15 mouse cellular contexts compared by ENCODE assay signal in genomic region chr14:45167366-45167765, GRCm38 (mm10). TPM values are rescaled to one million over a fixed set of nuclear protein-coding genes. Genes with fewer than 3 reads are reported as not detected.
DNase-seq lines count a peak whose midpoint lies in the region; ATAC-seq and TF ChIP-seq lines count a peak whose summit lies in the region.
"Had no signal": no experiment of that assay in that cellular context is flagged by ENCODE, and none has a peak within 500 bp of the region (broad histone marks: within the 10 kb centered on the region; RNA-seq: fewer than 3 reads in every experiment).

No protein-coding gene starts in this region.

- no peak overlapping the region for H3K9ac ChIP-seq in embryonic facial prominence, embryonic 11.5 days (replicated peaks; ENCODE audit: low read length)
- no peak overlapping the region for H3K9ac ChIP-seq in ES-E14 (ENCODE audit: insufficient read depth, low read depth, low read length, poor library complexity, severe bottlenecking)
- H3K9ac ChIP-seq: heart, embryonic 15.5 days; limb, embryonic 13.5 days; neural tube, embryonic 13.5 days had no signal

- no peaks in the 10 kb centered on the region for H3K4me1 ChIP-seq in embryonic facial prominence, embryonic 11.5 days (ENCODE audit: control insufficient read depth, insufficient read depth, low read length)
- H3K4me1 ChIP-seq in embryonic facial prominence, embryonic 10.5 days: no peaks in the 10 kb centered on the region
- no peaks in the 10 kb centered on the region for H3K4me1 ChIP-seq in lung, adult 2 months (ENCODE audit: control insufficient read depth, insufficient read depth, low read length)
- no peaks in the 10 kb centered on the region for H3K4me1 ChIP-seq in ES-E14 (ENCODE audit: control insufficient read depth in 2 of 2, insufficient read depth in 2 of 2, low read length in 2 of 2, poor library complexity in 1 of 2)
- H3K4me1 ChIP-seq: heart, embryonic 15.5 days; limb, embryonic 13.5 days had no signal

- TF ChIP-seq CTCF in lung, adult 2 months (IDR thresholded peaks at IDR 0.05; ENCODE audit: insufficient read depth, low read length): peak; percentile 27; the same call in 1 of the 2 replicates

- no peak overlapping the region for H3K4me2 ChIP-seq in embryonic facial prominence, embryonic 11.5 days (ENCODE audit: low read depth, low read length)
- H3K4me2 ChIP-seq: heart, embryonic 15.5 days; limb, embryonic 13.5 days; neural tube, embryonic 13.5 days had no signal

- H3K36me3 ChIP-seq in embryonic facial prominence, embryonic 11.5 days (replicated peaks; ENCODE audit: control insufficient read depth, insufficient read depth, low read depth, low read length): no peaks in the 10 kb centered on the region
- H3K36me3 ChIP-seq in embryonic facial prominence, embryonic 10.5 days (replicated peaks): 0 out of 2 replicates have a peak, but pooled peaks cover 3% of the 10 kb centered on the region
- H3K36me3 ChIP-seq in ES-E14 (ENCODE audit: control insufficient read depth, insufficient read depth, low read length, poor library complexity, severe bottlenecking): no peaks in the 10 kb centered on the region
- H3K36me3 ChIP-seq: heart, embryonic 15.5 days had no signal

- ATAC-seq in embryonic facial prominence, embryonic 11.5 days (replicated peaks; ENCODE audit: insufficient number of reproducible peaks, low FRiP score, low TSS enrichment, low read depth): no peak

- no peak overlapping the region for H3K4me3 ChIP-seq in embryonic facial prominence, embryonic 11.5 days (ENCODE audit: low read depth, low read length)
- H3K4me3 ChIP-seq in embryonic facial prominence, embryonic 10.5 days: no peak overlapping the region
- no peak overlapping the region for H3K4me3 ChIP-seq in lung, adult 2 months (replicated peaks; ENCODE audit: extremely low read depth, low read depth, low read length)
- H3K4me3 ChIP-seq in ES-E14 (ENCODE audit: insufficient read depth in 1 of 2, low read depth in 1 of 2, low read length in 2 of 2, poor library complexity in 1 of 2, severe bottlenecking in 1 of 2): no peak overlapping the region
- H3K4me3 ChIP-seq: heart, embryonic 15.5 days; limb, embryonic 13.5 days; neural tube, embryonic 13.5 days had no signal

- no peak overlapping the region for H3K27ac ChIP-seq in embryonic facial prominence, embryonic 11.5 days (replicated peaks; ENCODE audit: low read depth, low read length)
- H3K27ac ChIP-seq in embryonic facial prominence, embryonic 10.5 days (replicated peaks): no peak overlapping the region
- no peak overlapping the region for H3K27ac ChIP-seq in ES-E14 (ENCODE audit: insufficient read depth, low read depth, low read length, poor library complexity, severe bottlenecking)
- H3K27ac ChIP-seq: heart, embryonic 15.5 days; limb, embryonic 13.5 days; neural tube, embryonic 13.5 days had no signal

- in situ Hi-C loops in ES-E14 (cut with MboI; ENCODE audit: low sequenced_read_pairs in 2 of 2, unreplicated experiment in 2 of 2): no loop called here

- 80% methylated on average over 8 of the region's 8 CpGs for WGBS in embryonic facial prominence, embryonic 11.5 days
- WGBS in embryonic facial prominence, embryonic 10.5 days: 86% methylated on average over 8 of the region's 8 CpGs
- WGBS in lung, adult 2 months: 81% methylated on average over 8 of the region's 8 CpGs

- peak; percentile 25 for DNase-seq in embryonic facial prominence, embryonic 11.5 days (ENCODE audit: low spot score)
- DNase-seq in embryonic facial prominence, embryonic 10.5 days (ENCODE audit: low spot score): no peak
- no peak for DNase-seq in lung, adult 2 months
- no peak for DNase-seq in lung, postnatal 25 days (ENCODE audit: low spot score)
- DNase-seq in ES-E14 (ENCODE audit: low read depth, low spot score): no peak
- peak; percentile 21 for DNase-seq in naive thymus-derived CD4-positive, alpha-beta T cell, adult 2 months (ENCODE audit: low read depth)
- no peak for DNase-seq in heart, postnatal 4 days
- DNase-seq in frontal cortex, postnatal 10 days (ENCODE audit: low spot score in 2 of 2): no peak
- DNase-seq: adrenal gland, adult 8-10 months; cerebellum, adult 18-20 months; layer of hippocampus, adult 9-11 months; thymus, postnatal 25 days had no signal

- no peak for TF ChIP-seq POLR2A in lung, adult 2 months (IDR thresholded peaks at IDR 0.05; ENCODE audit: borderline replicate concordance, extremely low read depth, low read depth, low read length)

- no peaks in the 10 kb centered on the region for H3K27me3 ChIP-seq in embryonic facial prominence, embryonic 11.5 days (ENCODE audit: control insufficient read depth, insufficient read depth, low read length)
- no peaks in the 10 kb centered on the region for H3K27me3 ChIP-seq in embryonic facial prominence, embryonic 10.5 days (replicated peaks; ENCODE audit: low read depth, poor library complexity, severe bottlenecking)
- H3K27me3 ChIP-seq: heart, embryonic 15.5 days; limb, embryonic 13.5 days; neural tube, embryonic 13.5 days had no signal

- H3K9me3 ChIP-seq in embryonic facial prominence, embryonic 11.5 days (replicated peaks; ENCODE audit: control insufficient read depth, low read length): no peaks in the 10 kb centered on the region
- no peaks in the 10 kb centered on the region for H3K9me3 ChIP-seq in embryonic facial prominence, embryonic 10.5 days
- H3K9me3 ChIP-seq in ES-E14 (ENCODE audit: control insufficient read depth, insufficient read depth, low read depth, low read length): no peaks in the 10 kb centered on the region
- H3K9me3 ChIP-seq: heart, embryonic 15.5 days; limb, embryonic 13.5 days; neural tube, embryonic 13.5 days had no signal

TF ChIP-seq in ES-E14, 5 proteins besides CTCF, POLR2A, EP300 and RAD21:
- TF ChIP-seq ZNF384 (IDR thresholded peaks at IDR 0.05; ENCODE audit: low read depth, low read length): no peak
- no peak for TF ChIP-seq CHD2 (IDR thresholded peaks at IDR 0.05; ENCODE audit: low read depth, low read length)
- no peak for TF ChIP-seq ZC3H11A (IDR thresholded peaks at IDR 0.05; ENCODE audit: borderline replicate concordance, low read depth, low read length)
- TF ChIP-seq MAFK (IDR thresholded peaks at IDR 0.05; ENCODE audit: insufficient read depth, low read depth, low read length): peak; percentile 19; the same call in 1 of the 2 replicates
- TF ChIP-seq HCFC1 (IDR thresholded peaks at IDR 0.05; ENCODE audit: borderline replicate concordance, insufficient read depth, low read length): no peak

RNA-seq across cellular contexts. Expression of gene Gpr137c, which starts 52.2 kb away (rescaled TPM):
- polyA plus RNA-seq in embryonic facial prominence, embryonic 11.5 days (2014; fragmentation: Nextera tagmentation; extraction: Ambion mirVana): 4.4 and 5.4 TPM in 2 replicates
- 3.4 and 3.6 TPM in 2 replicates for polyA plus RNA-seq in embryonic facial prominence, embryonic 10.5 days (2016; fragmentation: Nextera tagmentation; extraction: Ambion mirVana)
- 3.8 and 6.7 TPM in 2 replicates for polyA plus RNA-seq in lung, adult 2 months (2012; rRNA removed)
- 0.31 and 0.74 TPM in 2 replicates for total RNA-seq in ES-E14 (2012; rRNA removed)
- total RNA-seq in heart, postnatal 4 days (2021): 1 to 10 TPM; 4.9 to 5.5 TPM

RNA-seq across cellular contexts. Expression of gene Txndc16, which starts 52.8 kb away (rescaled TPM):
- 19.3 and 22.8 TPM in 2 replicates for polyA plus RNA-seq in embryonic facial prominence, embryonic 11.5 days (2014; fragmentation: Nextera tagmentation; extraction: Ambion mirVana)
- polyA plus RNA-seq in embryonic facial prominence, embryonic 10.5 days (2016; fragmentation: Nextera tagmentation; extraction: Ambion mirVana): 15.3 TPM in 2 replicates
- polyA plus RNA-seq in lung, adult 2 months (2012; rRNA removed): 6.4 and 7.4 TPM in 2 replicates
- 3.2 and 5.4 TPM in 2 replicates for total RNA-seq in ES-E14 (2012; rRNA removed)
- total RNA-seq in heart, postnatal 4 days (2021): 10 to 100 TPM; 12.0 to 13.0 TPM

Comparison
In these comparisons a context has a peak if more than half of its experiments do, and no peak if none do; other contexts are left out.
1. DNase-seq: peak in embryonic facial prominence, embryonic 11.5 days (single experiment) and naive thymus-derived CD4-positive, alpha-beta T cell, adult 2 months (single experiment); none in embryonic facial prominence, embryonic 10.5 days (single experiment), lung, adult 2 months (single experiment), lung, postnatal 25 days (single experiment), ES-E14 (single experiment), heart, postnatal 4 days (single experiment) and frontal cortex, postnatal 10 days (0 of 2).